Mouse (Mus musculus) myocyte (in vitro differentiated cells): ENCODE data around the gene Sash1.

Experiments
- CEBPB ChIP-seq: IDR thresholded peaks from 2 replicates; pipeline ENCODE4 v1.6.1; 2011; ENCODE audit warnings: mild to moderate bottlenecking, moderate library complexity; ENCODE audit not compliant: poor library complexity, insufficient read depth, severe bottlenecking
- E2F4 ChIP-seq: IDR thresholded peaks from one replicate; pipeline ENCODE4 v1.6.1; 2011; ENCODE audit warnings: mild to moderate bottlenecking, control low read depth, moderate library complexity; ENCODE audit not compliant: insufficient read depth
- MYOD1 ChIP-seq, 3 experiments: IDR thresholded peaks; one replicate each; pipeline ENCODE4 v1.6.1; 2011; ENCODE audit warnings: control low read depth in 2 of 3, low read depth in 2 of 3, mild to moderate bottlenecking in 2 of 3, moderate library complexity in 1 of 3; ENCODE audit not compliant: insufficient read length in 2 of 3, control insufficient read depth in 1 of 3
- POLR2A ChIP-seq: IDR thresholded peaks from one replicate; pipeline ENCODE4 v1.6.1; 2011; ENCODE audit warnings: low read depth, mild to moderate bottlenecking, control low read depth, moderate library complexity; ENCODE audit not compliant: insufficient read length
- TCF3 ChIP-seq: IDR thresholded peaks from one replicate; pipeline ENCODE4 v1.6.1; 2011; ENCODE audit warnings: low read depth, control low read depth; ENCODE audit not compliant: insufficient read length
- USF1 ChIP-seq: IDR thresholded peaks from one replicate; pipeline ENCODE4 v1.6.1; 2011; ENCODE audit warnings: low read depth, mild to moderate bottlenecking, control low read depth, moderate library complexity

- TF ChIP-seq CEBPB (no peak), MYOD1 (IDR thresholded peaks at IDR 0.05; ENCODE audit: control insufficient read depth in 1 of 3, insufficient read length in 2 of 3, low read depth in 2 of 3) (no peak), POLR2A (no peak), TCF3 (no peak), E2F4 (no peak), USF1 (no peak)
Observed at GRCm38 (mm10) chr10:8779842-8780241, 106.0 kb downstream of the Sash1 start.
